Mouse (Mus musculus): ENCODE measurements at regions not wholly inside any gene's neighbourhood (a gene's known extent, or its start where the extent isn't known, plus 50 kb on each side); places are given as distances from the start of the nearest gene placed in this dataset.
A peak's percentile ranks its signal among the peaks of the same experiment; 100 is the strongest.
"Not testable (repeated sequence)": the region's sequence is repeated elsewhere in the genome, so short reads cannot be mapped to it uniquely, and the experiment has no call there.

GRCm38 (mm10) chr13:99128979-99129378 is 55.6 kb upstream of the Zfp366 start:
- DNase-seq, result peak; percentile 37 to 48

DNA sequence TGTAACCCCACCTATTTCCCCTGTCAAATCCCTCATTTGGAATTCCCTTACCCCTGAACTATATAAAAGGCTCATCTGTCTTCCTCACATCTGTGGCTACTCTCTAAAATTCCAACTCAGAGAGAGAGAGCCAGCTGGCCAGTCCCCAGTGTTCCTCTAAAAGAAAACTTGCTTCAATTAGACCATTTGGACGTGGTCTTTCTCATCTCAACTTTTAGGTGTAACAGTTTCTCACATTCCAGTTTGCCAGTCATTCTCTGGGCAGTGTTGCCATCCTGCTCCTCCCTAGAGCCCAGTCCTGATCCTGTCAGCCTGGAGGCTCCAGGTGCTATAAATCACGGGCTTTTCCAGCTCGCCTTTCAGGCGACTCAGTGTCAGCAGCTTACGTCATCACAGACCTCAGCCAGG is 56.3 kb upstream of the Zfp366 start:
- DNase-seq, result no peak

GRCm38 (mm10) chr13:99127716-99128115 is 56.9 kb upstream of the Zfp366 start:
- peak; percentile 43 to 63 for DNase-seq

DNA sequence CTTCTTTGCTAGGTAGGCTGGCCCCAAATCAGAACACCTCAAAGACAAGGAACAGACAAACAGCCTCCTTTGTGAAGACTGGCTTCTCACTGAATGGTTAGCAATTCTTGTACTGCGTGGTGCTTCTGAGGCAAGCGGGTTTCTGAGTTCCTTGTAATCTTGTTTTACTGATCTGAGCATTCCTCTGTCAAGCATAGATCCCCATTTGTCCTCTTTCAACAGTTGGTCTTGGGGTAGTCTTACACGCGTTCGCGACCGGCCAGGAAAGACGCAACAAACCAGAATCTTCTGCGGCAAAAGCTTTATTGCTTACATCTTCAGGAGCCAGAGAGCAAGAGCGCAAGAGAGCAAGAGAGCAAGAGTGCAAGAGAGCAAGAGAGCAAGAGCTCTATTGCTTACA is 57.7 kb upstream of the Zfp366 start:
- not testable (repeated sequence) for DNase-seq

- DNase-seq, result no peak
Observed at GRCm38 (mm10) chr13:99126538-99126937, 58.1 kb upstream of the Zfp366 start.

- DNase-seq, result no peak
Observed at GRCm38 (mm10) chr13:99125946-99126345, 58.7 kb upstream of the Zfp366 start.

GRCm38 (mm10) chr13:99124894-99125570 is 59.6 kb upstream of the Zfp366 start:
- DNase-seq, result no peak

DNA sequence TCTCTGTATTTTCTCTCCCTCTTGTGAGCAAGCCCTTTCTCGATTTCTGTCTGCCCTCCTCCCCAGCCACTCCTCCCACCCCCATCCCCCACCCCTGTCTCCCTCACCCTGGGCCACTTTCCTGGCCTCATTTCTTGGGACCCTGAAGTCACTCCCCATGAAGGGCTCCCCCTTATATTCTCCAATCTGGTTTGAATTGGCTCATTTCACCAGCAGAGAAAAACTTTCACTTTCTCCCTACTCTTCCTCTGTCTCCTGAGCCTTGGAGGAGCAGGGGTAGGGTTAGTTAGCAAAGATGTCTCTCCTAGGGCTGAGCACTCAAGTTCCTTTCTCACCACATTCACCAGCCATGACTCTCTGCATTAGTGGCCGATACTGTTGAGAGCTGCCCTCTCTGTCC is 60.5 kb upstream of the Zfp366 start:
- no peak for DNase-seq

GRCm38 (mm10) chr13:99123476-99124140 is 61.0 kb upstream of the Zfp366 start:
- no peak for DNase-seq

DNA sequence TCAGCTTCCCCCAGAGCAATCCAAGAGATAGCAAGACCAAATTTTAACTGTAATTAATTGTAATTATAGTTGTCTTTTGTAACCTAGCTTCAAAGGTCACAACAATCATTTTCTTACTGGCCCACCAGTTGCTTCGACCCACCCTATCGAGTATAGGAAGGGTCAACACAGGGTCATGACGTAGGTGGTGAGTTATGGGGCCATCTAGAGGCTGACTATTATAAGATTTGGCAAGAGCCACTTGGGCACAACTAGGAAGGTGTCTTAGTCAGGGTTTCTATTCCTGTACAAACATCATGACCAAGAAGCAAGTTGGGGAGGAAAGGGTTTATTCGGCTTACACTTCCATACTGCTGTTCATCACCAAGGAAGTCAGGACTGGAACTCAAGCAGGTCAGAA is 62.1 kb upstream of the Zfp366 start:
- DNase-seq, result not testable (repeated sequence)

DNA sequence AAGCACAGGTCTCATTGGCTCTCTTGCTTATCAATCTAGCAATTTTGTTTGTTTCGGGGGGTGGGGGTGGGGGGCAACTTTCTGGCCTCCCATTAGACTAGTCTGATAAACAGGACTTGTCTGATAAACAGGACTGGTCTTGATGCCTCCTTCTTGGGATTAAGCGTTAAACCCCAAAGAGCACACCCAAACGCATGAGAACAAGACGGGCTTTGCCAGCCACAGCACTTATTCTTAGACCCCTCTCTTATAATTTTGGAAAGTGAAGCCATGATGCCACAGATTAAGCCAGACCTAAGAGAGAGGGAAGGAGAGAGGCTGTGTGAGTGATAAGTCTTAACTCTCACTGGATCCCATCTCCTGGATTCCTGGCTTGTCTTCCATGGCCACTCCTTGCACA is 63.5 kb upstream of the Zfp366 start:
- no peak for DNase-seq

GRCm38 (mm10) chr13:99119941-99120340 is 64.7 kb upstream of the Zfp366 start:
- no peak for DNase-seq

DNA sequence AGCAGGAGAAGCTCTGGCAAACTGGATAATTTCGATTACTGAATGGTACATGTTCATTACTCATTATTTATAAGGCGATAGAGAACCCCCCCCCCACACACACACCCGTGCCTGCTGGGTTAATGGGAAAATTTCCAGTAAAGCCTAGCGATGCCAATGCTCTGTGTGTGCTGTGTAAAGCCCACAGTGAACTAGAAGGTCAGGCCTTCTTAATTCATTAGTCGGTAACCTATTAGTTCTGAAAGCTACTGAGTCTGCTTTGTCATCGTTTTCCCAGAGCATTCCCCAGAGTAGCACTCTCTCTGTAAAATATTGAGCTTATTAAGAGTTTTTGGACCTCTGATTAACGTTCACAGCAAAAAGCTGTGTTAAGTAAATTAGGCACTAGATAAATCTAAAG is 65.7 kb upstream of the Zfp366 start:
- no peak for DNase-seq

DNA sequence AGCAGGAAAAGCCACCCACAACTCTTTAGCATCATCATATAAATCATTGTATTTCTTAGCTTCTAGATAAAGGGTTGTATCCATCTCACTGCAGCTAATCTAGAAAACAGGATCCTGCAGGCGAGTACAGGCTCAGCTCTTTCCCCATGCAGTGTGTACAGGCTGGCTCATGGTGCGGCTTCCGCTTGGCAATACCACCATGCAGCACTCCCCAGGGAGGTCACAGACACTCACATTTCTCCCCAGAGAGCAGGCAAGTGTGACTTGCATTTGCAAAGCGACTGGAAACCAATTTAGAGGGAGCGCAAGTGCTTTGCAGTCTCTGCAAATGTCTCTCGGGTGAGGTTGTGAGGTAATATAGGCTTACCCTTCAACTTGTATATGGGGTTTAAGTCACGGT is 69.1 kb upstream of the Zfp366 start:
- DNase-seq, result no peak

DNA sequence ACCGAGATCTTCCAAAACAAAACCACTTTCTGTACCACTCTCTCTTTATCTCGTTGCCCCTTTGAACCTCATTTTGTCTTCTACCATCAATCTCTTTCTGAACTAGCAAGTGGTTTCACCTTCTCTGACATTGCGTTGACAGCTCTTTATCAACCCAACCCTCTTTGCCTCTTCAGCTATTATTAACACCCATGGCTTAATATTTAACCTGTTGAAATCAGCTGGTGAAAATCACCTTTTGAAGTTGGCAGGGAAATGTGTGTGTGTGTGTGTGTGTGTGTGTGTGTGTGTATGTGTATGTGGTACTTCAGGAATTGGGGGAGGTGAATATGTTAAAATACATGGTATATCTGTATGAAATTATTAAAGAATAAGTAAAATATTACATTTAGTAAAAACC is 70.1 kb upstream of the Zfp366 start:
- DNase-seq, result no peak

DNA sequence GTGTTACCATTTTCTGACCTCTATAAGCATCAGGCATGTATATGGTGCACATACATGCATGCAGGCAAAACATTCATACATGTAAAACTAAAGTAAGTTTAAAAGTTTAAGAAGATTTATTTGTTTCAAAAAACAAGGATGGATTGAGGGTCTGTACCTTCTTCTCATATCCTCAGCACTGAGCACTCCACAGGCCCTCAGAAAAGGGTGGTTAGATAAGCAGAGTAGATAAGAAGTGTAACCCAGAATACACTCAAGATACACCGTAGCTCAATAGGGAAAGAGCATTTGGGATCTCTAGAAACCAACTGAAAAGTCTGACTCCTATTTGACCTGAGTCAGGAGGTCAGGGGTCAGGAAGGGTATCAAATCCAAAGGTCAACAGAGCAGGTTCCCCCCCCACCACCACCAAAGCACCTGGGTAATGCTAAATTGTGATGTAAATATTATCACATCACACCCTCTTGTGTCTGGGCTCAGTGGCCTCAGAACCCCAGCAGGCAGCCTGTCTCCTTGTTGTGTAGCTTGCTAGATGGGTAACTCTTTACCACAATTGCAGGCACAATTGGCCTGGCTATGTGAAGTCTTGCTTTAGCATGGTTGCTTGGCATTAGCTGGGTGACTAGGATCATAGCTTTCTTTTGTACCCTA is 72.8 kb upstream of the Zfp366 start:
- no peak for DNase-seq

DNA sequence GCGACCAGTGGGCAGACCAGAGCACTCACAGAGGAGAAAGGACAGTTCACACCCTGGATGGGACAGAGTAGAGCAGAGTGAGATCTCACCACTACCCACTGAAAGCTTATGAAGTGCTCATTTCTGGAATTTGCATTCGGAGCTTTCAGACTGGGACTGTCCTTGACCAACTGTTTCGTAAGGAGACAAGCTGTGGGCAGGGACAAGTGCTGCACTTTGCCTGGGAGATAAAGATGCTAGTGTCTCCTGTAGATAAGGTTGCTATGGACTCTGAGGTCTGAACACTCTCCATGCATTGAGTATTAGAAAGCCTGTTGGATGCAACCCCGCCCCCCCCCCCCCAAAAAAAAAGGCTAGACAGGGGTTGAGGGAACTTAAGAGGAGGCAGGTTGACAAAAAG is 76.6 kb upstream of the Zfp366 start:
- DNase-seq, result no peak

GRCm38 (mm10) chr13:99102089-99102681 is 82.4 kb upstream of the Zfp366 start:
- no peak for DNase-seq

GRCm38 (mm10) chr13:99100430-99101409 is 83.9 kb upstream of the Zfp366 start:
- DNase-seq, result peak; percentile 12 to 19

DNA sequence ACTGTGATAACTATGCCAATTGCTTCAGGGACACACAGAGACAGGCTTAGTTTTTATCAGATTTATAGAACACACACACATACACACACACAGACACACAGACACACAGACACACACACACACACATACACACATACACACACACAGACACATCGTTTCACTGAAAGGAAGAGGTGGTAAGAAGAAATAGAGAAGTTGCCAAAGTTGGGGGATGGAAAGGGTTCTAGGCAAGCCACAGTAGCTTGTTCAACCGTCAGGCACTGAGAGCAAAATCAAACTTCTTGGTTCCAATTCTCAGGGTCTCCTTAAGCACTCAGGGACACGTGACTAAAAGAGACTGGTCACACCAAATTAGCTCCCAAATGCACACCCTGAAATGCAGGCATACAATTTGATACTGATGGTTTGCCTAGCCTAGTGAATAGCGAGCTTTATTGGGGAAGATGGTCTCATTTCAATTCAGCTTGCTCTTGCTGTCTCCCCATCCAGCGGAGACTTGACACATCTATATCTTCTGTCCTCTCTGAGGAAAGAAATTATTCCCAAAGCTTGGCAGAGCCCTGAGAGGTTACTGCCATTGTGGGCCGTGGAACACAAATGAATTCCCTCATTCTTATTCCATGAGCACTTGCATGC is 84.7 kb upstream of the Zfp366 start:
- no peak for DNase-seq

GRCm38 (mm10) chr13:99099226-99099625 is 85.4 kb upstream of the Zfp366 start:
- no peak for DNase-seq
